Mouse (Mus musculus): Measurements from ENCODE around the gene Slc12a6.
A peak's percentile ranks its signal among the peaks of the same experiment; 100 is the strongest.
"Not testable (repeated sequence)": the region's sequence is repeated elsewhere in the genome, so short reads cannot be mapped to it uniquely, and the experiment has no call there.

Slc12a6 gene

DNA sequence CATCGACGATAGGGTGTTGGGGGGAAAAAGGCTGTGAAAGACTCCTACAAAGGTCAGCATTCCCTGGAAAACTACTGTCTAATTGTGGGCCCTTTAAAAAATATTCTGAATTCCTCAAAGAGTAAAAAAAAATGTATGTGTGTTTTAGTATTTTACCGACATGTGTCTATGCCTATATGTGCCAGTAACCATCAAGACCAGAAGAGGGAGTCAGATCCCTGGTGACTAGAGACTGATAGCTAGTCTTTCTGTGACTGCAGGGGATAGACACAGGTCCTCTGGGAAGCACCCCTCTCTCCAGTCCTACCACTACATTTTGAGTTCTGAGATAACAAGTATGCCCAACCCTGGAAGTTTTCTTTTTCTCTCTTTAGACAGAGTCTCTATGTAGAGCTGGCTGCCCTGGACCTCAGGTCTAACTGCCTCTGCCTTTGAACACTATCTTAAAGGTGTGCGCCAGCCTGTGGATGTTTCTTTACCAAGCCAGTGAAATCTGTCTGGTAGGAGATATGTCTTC is 2.8 kb upstream of the Slc12a6 start:
- peak; percentile 38 for DNase-seq (ENCODE audit: low read depth, low spot score)

DNA sequence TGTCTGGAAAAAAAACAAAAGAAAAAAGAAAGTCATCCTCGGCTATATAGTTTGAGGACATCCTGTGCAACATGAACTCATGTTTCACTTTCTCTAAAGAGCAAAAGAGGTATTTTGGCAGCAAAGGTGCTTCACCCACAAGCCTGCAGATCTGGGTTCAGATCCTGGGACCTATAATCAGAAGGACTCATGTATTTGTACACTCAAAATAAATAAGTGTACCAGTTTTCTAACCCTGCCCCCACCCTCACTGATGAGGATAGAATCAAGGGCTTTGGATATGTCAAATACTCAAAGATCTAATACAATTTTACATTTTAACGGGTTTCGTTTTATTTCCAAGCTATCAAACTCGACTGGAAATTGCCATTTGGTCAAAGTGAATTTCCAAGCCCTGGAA is 1.3 kb upstream of the Slc12a6 start:
- no peak for DNase-seq (ENCODE audit: low read depth, low spot score)

DNA sequence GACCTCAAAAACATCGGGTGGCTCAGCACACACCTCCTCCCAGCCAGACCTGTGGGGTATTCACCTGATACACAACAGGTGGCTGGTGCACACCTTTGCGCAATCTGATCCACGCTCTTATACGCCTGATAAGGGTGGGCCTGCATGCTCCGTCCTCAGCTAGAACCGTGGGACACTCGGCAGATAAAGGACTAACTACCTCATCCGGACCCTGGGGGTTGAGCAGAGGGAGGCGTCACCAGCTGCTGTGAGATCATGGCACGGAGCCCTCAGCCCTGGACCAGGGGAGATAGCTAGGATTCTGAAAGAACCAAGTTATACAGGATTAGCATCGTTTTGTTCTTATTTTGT is 592 bp downstream of the Slc12a6 start, which contains the start of gene Gm21985:
Gene Gm21985, plus strand, starts transcription at position 73 of the 351 bp plus-strand sequence.
- peak; percentile 54 for DNase-seq (ENCODE audit: low read depth, low spot score)

- peak; percentile 19 for DNase-seq (ENCODE audit: low read depth, low spot score)
These were observed 1.2 kb downstream of the Slc12a6 start for GRCm38 (mm10) chr2:112266780-112267179.

DNA sequence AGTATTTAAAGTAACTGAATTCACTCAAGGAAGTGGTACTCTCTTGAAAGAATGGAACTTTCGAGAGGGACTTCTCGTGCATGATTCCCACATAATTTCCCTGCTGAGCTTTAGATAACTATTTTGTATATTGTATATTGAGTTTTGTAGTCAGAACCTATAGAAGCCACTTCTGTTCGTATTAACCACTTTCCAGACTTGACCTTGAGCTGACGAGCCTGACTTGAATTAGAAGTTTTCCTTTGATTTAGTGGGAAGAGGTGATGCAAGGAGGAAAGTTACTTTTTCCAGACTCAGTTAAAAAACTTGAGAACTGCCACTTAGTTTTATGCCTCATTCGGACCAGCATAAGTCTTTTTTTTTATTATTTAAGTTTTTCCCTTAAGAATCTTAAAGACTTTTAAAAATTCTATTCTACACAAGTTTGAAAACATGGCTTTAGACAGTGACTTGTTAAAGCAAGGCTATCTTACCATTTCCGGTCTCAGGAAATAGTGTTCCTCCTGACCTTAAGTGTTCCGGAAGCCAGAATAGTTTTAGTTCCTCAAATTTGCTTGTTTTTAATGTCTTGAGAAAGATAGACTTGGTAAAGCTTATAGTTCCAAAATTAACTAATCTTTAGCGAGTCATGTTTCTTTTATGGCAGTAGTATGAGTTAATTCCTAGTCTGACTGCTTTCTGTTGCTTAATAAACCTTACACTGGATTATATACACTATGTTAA is 2.1 kb downstream of the Slc12a6 start:
- DNase-seq (ENCODE audit: low read depth, low spot score), result peak; percentile 41

DNA sequence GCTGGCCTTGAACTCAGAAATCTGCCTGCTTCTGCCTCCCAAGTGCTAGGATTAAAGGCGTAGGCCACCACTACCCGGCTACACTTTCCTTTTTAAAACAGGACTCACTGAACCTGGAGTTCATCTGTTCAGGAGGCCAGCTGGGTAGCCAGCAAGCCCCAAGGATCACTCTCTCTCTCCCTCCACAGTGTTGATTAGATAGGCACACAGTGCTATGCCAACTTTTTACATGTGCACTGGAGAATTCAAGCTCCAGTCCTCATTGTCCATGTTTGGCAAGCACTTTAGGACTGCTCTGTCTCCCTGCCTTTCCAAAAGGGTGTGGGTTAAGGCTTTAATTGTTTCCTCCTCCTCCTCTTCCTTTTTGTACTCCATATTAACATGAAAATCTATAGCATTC is 4.4 kb downstream of the Slc12a6 start:
- DNase-seq (ENCODE audit: low read depth, low spot score), result no peak

DNA sequence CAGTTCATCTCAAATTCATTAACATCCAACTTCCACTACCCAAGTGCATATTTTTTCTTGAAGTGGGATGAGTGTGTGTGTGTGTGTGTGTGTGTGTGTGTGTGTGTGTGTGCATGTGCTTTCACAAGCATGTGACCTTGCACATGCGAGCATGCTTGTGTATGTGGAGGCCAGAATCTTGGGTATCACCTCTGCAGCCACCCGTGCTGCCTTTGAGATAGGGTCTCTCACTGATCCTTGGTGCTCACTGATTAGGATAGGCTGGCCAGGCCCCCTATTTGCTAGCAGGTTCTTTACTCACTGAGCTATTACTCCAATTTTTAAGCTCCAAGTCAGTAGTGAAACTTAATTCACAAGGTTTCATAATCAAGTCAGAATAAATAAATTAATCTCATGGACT is 7.3 kb downstream of the Slc12a6 start:
- no peak for DNase-seq (ENCODE audit: low read depth, low spot score)

DNA sequence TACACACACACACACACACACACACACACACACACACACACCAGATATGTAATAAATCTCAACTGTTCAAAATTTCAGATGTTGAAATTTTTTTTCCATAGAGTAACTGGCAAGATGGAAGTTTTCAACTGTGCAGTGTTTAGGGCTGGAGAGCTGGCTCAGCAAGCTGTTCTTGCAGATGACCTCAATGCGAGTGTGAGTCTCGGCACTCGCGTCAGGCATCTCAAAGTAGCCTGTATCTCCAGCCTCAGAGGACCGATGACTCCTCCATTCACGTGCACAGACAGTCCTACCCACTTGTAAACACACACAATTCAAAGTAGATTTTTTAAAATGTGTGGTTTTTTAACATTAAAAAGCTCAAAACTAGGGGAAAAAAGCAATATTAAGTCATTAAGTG is 7.8 kb downstream of the Slc12a6 start:
- DNase-seq (ENCODE audit: low read depth, low spot score), result no peak

DNA sequence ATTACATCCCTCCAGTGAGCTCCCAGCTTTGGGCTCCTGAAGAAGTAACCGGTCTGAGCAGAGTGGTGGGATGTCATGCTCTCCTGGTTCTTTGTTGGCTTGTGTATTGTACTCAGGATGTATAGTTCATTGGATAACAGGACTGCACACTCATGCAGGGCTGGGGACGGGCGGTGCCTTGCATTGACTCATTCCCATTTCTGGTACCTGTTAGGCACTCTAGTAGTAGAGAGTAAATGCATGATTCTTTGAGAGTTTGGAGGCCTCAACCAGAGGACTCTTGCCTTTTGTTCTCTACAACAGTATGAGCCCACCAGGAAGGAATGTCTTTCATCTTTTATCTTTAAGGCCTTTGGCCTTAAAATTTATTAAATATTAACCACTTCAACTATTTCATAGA is 11.2 kb downstream of the Slc12a6 start:
- DNase-seq (ENCODE audit: low read depth, low spot score), result no peak

DNA sequence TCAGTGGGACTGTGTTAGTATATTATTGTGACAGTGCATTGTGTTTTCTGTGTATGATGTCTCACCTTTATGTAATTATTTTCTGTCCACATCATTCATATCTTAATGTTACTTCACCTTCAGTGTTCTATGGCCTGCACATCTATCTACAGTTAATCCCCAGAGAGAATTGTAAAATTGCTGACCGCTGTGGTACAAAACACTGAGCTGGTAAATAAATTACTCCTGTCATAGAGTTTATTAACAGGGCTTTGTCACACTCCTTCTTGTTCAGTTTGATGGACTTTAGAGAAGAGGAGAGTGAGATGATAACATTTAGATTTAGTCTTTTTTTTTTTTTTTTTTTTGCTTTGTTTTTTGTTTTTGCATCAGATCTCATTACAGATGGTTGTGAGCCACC is 17.2 kb downstream of the Slc12a6 start:
- no peak for DNase-seq (ENCODE audit: low read depth, low spot score)

- peak; percentile 51 for DNase-seq (ENCODE audit: low read depth, low spot score)
These were observed 18.9 kb downstream of the Slc12a6 start for GRCm38 (mm10) chr2:112284363-112285030.

DNA sequence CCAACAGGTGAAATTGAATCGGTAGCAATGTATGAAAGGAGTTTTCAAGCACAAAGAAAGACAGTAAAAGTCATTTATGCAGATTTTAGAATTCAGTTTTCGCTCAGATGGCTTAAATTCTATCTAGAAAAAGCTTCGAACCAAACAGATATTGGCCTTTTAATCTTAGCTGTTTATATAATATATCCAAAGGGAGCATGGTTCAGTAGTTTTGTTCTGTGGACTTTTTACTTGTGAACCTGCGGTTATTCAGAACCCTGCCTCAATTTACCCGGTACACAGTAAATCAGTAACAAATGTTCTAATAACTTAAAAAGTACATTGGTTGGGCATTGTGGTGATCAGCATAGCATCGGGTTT is 19.4 kb downstream of the Slc12a6 start:
- no peak for DNase-seq (ENCODE audit: low read depth, low spot score)

DNA sequence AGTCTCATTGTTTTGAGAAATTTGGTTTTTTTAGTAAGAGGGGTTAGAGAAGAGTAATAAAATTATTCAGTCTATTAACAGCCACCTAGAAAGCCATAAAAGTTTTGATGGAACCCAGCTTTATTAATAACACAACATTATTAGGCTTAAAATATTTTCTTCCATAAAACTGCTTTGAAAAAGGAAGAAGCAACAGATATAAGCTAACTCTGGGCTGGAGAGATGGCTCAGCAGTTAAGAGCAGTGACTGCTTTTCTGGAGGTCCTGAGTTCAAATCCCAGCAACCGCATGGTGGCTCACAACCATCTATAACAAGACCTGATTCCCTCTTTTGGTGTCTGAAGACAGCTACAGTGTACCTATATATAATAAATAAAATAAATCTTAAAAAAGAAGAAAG is 20.4 kb downstream of the Slc12a6 start:
- DNase-seq (ENCODE audit: low read depth, low spot score), result not testable (repeated sequence)

DNA sequence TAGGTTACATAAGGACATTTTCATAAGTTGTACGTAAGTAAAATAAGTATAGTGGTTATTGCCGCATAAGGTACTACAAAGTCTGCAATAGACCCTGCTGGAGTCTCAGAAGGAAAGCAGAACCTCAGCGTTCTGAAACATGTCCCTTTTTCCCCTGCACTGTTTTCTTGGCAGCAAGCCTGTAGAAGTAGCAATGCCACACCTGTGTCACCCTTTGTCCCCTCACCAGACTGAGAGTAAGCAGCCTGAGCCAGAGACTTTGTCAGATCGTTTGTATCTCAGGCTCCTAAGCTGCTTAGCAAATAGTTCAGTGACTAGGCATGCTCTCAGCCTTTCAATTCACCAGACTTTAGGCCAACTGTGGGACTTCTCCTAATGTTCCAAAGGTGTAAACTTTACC is 21.4 kb downstream of the Slc12a6 start:
- no peak for DNase-seq (ENCODE audit: low read depth, low spot score)

GRCm38 (mm10) chr2:112289507-112289906 is 23.9 kb downstream of the Slc12a6 start:
- no peak for DNase-seq (ENCODE audit: low read depth, low spot score)

GRCm38 (mm10) chr2:112292823-112293222 is 27.2 kb downstream of the Slc12a6 start:
- no peak for DNase-seq (ENCODE audit: low read depth, low spot score)

DNA sequence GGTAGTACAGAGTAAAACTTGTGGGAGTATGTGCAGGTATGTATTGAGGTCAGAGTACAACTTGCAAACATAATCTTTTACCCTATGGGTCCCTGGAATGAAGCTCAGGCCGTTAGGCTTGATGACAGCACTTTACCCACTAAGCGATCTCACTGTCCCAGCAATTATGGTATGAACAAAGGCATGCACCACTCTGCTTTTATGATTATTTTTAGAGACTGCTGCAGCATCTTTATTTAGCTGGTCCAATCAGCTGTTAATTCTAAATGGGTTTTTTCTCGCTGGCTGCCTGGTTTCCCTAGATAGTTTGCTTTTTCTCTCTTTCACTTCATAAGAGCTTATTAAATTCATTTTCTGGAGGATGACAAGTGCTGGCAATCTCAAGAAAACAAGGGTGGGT is 30.6 kb downstream of the Slc12a6 start:
- no peak for DNase-seq (ENCODE audit: low read depth, low spot score)

DNA sequence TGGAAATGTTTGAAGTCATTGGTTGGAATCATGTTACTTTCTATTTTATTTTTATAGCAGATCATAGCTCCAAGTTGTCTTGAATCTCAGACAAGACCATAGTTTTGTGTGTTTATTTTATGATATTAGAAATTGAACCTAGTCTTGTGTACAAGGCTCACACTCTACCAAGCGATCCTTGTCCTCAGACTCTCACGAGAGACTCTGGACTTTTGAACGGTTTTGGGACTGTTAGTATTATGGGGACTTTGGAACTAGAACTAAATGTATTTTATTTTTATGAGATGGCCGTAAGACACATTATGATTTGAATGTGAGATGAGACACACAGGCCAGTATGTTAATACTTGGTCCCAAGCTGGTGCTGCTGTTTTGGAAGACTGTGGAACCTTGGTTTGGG is 32.6 kb downstream of the Slc12a6 start:
- no peak for DNase-seq (ENCODE audit: low read depth, low spot score)

GRCm38 (mm10) chr2:112308671-112309070 is 43.0 kb downstream of the Slc12a6 start:
- DNase-seq (ENCODE audit: low read depth, low spot score), result no peak

GRCm38 (mm10) chr2:112309161-112309600 is 43.6 kb downstream of the Slc12a6 start:
- no peak for DNase-seq (ENCODE audit: low read depth, low spot score)

DNA sequence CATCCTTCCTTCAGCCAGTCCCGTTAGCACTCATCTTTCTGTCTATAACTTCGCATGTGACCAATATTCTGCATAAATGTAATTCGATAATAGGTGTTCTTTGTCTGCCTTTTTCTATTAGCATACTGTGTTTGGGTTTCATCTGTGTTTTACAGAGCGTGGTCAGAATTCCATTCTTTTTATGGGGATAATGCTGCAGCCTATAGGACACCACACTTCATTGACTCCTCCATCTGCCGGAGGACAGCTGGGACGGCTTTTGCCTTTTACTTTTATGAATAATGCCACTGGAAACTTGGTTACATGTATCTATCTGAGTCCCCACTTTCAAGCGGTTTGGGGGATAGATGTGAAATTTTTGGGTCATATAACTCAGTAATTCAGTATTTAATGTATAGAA is 50.0 kb downstream of the Slc12a6 start:
- DNase-seq (ENCODE audit: low read depth, low spot score), result no peak

DNA sequence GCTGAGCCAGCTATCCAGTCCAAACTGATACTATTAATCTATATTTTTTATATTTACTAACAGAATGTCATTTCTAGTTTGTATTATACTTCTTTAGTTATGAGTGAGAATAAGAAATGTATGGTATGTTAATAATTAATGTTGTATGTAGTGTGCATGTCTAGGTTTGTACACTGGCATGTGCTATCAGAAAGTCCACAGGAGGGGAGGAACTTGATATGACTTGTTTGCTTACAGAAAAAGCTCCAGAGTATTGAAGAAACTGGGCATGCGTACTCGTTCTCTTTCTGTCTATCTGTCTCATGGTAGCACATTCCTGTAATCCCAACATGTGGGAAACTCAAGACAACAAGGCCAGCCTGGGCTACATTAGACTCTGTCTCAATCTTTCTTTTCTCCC is 52.6 kb downstream of the Slc12a6 start:
- no peak for DNase-seq (ENCODE audit: low read depth, low spot score)

GRCm38 (mm10) chr2:112318905-112319304 is 53.3 kb downstream of the Slc12a6 start:
- no peak for DNase-seq (ENCODE audit: low read depth, low spot score)

All from CD4-positive helper T cell, adult 2 months (primary cell).